In the genomic region with DNA sequence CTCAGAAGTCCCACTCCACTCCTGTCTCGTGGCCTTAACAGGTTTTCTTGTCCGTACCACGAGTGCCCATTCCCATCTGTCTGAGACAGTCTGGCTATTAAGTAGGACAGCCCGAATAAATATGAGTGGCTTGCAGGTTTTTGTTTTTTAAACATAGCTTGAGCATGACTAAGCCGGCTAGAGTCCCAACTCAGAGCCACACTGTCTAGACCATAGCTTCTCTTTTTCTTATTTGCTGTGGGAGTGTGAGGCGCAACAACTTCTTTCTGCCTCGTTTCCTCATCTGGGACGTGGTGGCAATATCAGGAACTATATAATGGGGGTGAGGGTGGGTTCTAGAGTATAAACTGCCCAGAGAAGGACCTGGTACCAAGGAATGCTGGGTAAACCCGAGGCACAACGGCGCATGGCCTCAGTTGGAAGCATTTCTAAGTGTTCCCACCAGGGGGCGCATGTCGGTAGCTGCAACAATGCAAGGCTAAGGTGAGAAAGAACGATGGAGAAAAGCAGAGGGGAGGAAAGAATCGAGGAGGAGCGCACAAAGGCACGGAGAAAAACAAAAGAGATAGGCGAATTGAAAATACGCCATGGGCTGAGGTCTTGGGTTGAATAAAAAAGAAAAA, we compare ENCODE assay signal across 7 mouse cellular contexts. TPM values are rescaled to one million over a fixed set of nuclear protein-coding genes. Genes with fewer than 3 reads are reported as not detected.
DNase-seq lines count a peak whose midpoint lies in the region; ATAC-seq and TF ChIP-seq lines count a peak whose summit lies in the region.

No protein-coding gene starts in this region.

- H3K9me3 ChIP-seq in intestine, embryonic 16.5 days (ENCODE audit: control insufficient read depth, low read length), result no peaks in the 10 kb centered on the region
- H3K9me3 ChIP-seq in midbrain, postnatal 0 days (ENCODE audit: low read length), result no peaks in the 10 kb centered on the region

- intact Hi-C loops in gastrocnemius, postnatal 14 days (cut with DNase I; ENCODE audit: low total_unique reads), result loop anchor here (5.0 kb wide), 1 partner anchor 85 kb away; no protein-coding TSS in a partner anchor
- intact Hi-C loops in left cerebral cortex, postnatal 36 days (cut with DNase I), result loop anchor here (5.0 to 10.0 kb wide), 2 partner anchors 85 to 542 kb away; no protein-coding TSS in a partner anchor

- peak; percentile 74 to 79 for DNase-seq in adrenal gland, adult 18-20 months (ENCODE audit: low spot score in 2 of 2)
- peak; percentile 87 for DNase-seq in embryo, embryonic 10 days (ENCODE audit: low spot score)
- DNase-seq in gastrocnemius, postnatal 14 days, result peak; percentile 70
- peak; percentile 64 to 71 for DNase-seq in left cerebral cortex, postnatal 36 days (ENCODE audit: low spot score in 2 of 2)
- DNase-seq in midbrain, postnatal 0 days (ENCODE audit: low spot score), result peak; percentile 70
- DNase-seq in spleen, postnatal 10 days (ENCODE audit: low spot score in 2 of 2), result peak; percentile 60 to 80

- no peak overlapping the region for H3K27ac ChIP-seq in intestine, embryonic 16.5 days (ENCODE audit: low read length)
- no peak overlapping the region for H3K27ac ChIP-seq in midbrain, postnatal 0 days (ENCODE audit: low read depth, low read length)

- peak; percentile 33 for ATAC-seq in intestine, embryonic 16.5 days
- peak; percentile 61 for ATAC-seq in midbrain, postnatal 0 days (ENCODE audit: low FRiP score)

- no peak overlapping the region for H3K4me3 ChIP-seq in intestine, embryonic 16.5 days (ENCODE audit: low read length)
- no peak overlapping the region for H3K4me3 ChIP-seq in midbrain, postnatal 0 days (ENCODE audit: low read depth, low read length)

- H3K9ac ChIP-seq in intestine, embryonic 16.5 days (ENCODE audit: low read depth, low read length), result no peak overlapping the region
- no peak overlapping the region for H3K9ac ChIP-seq in midbrain, postnatal 0 days (replicated peaks; ENCODE audit: low read length, poor library complexity, severe bottlenecking)

- no peak overlapping the region for H3K4me2 ChIP-seq in intestine, embryonic 16.5 days (ENCODE audit: low read depth, low read length)
- no peak overlapping the region for H3K4me2 ChIP-seq in midbrain, postnatal 0 days (ENCODE audit: low read depth, low read length, poor library complexity, severe bottlenecking)

- peaks cover 4% of the 10 kb centered on the region; the same call in 1 of the 2 replicates for H3K4me1 ChIP-seq in intestine, embryonic 16.5 days (ENCODE audit: control insufficient read depth, insufficient read depth, low read length)
- H3K4me1 ChIP-seq in midbrain, postnatal 0 days (ENCODE audit: insufficient read depth, low read length), result no peaks in the 10 kb centered on the region

- H3K36me3 ChIP-seq in intestine, embryonic 16.5 days (ENCODE audit: control insufficient read depth, insufficient read depth, low read length), result no peaks in the 10 kb centered on the region
- H3K36me3 ChIP-seq in midbrain, postnatal 0 days (ENCODE audit: insufficient read depth, low read length), result no peaks in the 10 kb centered on the region

- no peaks in the 10 kb centered on the region for H3K27me3 ChIP-seq in intestine, embryonic 16.5 days (replicated peaks; ENCODE audit: control insufficient read depth, insufficient read depth, low read length)
- no peaks in the 10 kb centered on the region for H3K27me3 ChIP-seq in midbrain, postnatal 0 days (ENCODE audit: insufficient read depth, low read length)

- TF ChIP-seq CTCF in midbrain, postnatal 0 days (IDR thresholded peaks at IDR 0.05), result peak; percentile 93

- WGBS in intestine, embryonic 16.5 days, result 34% methylated on average over 19 of the region's 19 CpGs
- WGBS in midbrain, postnatal 0 days, result 39% methylated on average over 19 of the region's 19 CpGs

RNA-seq across cellular contexts. Expression of a gene that starts 5.1 kb away (rescaled TPM):
- total RNA-seq in adrenal gland, adult 18-20 months (2021), result not detected
- not detected for total RNA-seq in gastrocnemius, postnatal 14 days (2021)
- polyA plus RNA-seq in intestine, embryonic 16.5 days (2015; fragmentation: Nextera tagmentation; extraction: Ambion mirVana), result 28.4 and 37.9 TPM in 2 replicates
- not detected for total RNA-seq in left cerebral cortex, postnatal 36 days (2021)
- total RNA-seq in midbrain, postnatal 0 days (2014; rRNA removed), result not detected in 2 replicates
- polyA plus RNA-seq in midbrain, postnatal 0 days (2015; fragmentation: Nextera tagmentation; extraction: Ambion mirVana), result not detected in 2 replicates

RNA-seq across cellular contexts. Expression of a gene that starts 53.1 kb away (rescaled TPM):
- total RNA-seq in adrenal gland, adult 18-20 months (2021), result 10 to 100 TPM; 14.1 to 18.3 TPM
- total RNA-seq in gastrocnemius, postnatal 14 days (2021), result 1 to 10 TPM; 2.1 to 2.3 TPM
- polyA plus RNA-seq in intestine, embryonic 16.5 days (2015; fragmentation: Nextera tagmentation; extraction: Ambion mirVana), result 352 and 475 TPM in 2 replicates
- total RNA-seq in left cerebral cortex, postnatal 36 days (2021), result 10 to 100 TPM in 1 of 2 experiments, 1 to 10 TPM in 1; 7.1 to 11.3 TPM
- total RNA-seq in midbrain, postnatal 0 days (2014; rRNA removed), result 22.3 and 24.8 TPM in 2 replicates
- polyA plus RNA-seq in midbrain, postnatal 0 days (2015; fragmentation: Nextera tagmentation; extraction: Ambion mirVana), result 36.3 and 40.4 TPM in 2 replicates
